Mouse (Mus musculus) heart, adult 2 months (tissue): ENCODE measurements at regions not wholly inside any gene's neighbourhood (a gene's known extent, or its start where the extent isn't known, plus 50 kb on each side); places are given as distances from the start of the nearest gene placed in this dataset.

ENCODE experiments used
- CTCF ChIP-seq: fragments of 200-600 bp; IDR thresholded peaks from 2 replicates; pipeline ENCODE4 v1.8.1; 2022; ENCODE audit warnings: antibody characterized with exemption, mild to moderate bottlenecking, moderate library complexity
- EP300 ChIP-seq: fragments of 200-500 bp; IDR thresholded peaks from 2 replicates; pipeline ENCODE4 v1.6.1; 2011; ENCODE audit warnings: low read depth, low read length, control low read depth; ENCODE audit not compliant: insufficient read depth

- no peak for TF ChIP-seq EP300
- no peak for TF ChIP-seq CTCF
These were observed 226.6 kb upstream of the Prdm1 start for GRCm38 (mm10) chr10:44754930-44755329.
